Mouse (Mus musculus): ENCODE measurements at regions not wholly inside any gene's neighbourhood (a gene's known extent, or its start where the extent isn't known, plus 50 kb on each side); places are given as distances from the start of the nearest gene placed in this dataset.

- Histone ChIP-seq H3K4me3 (no peak overlapping the region), H3K27ac (replicated peaks) (no peak overlapping the region), H3K9ac (no peak overlapping the region), H3K27me3 (no peaks in the 10 kb centered on the region), H3K36me3 (no peaks in the 10 kb centered on the region), H3K4me1 (replicated peaks) (peaks cover 5% of the 10 kb centered on the region; the same call in 1 of the 2 replicates), H3K4me2 (no peak overlapping the region), H3K9me3 (no peaks in the 10 kb centered on the region)
- no peak for ATAC-seq (ENCODE audit: low read depth)
- WGBS = 86% methylated on average over 8 of the region's 8 CpGs
These were observed 145.4 kb downstream of the Rsl24d1 start for GRCm38 (mm10) chr9:73258640-73259039.

GRCm38 (mm10) chr9:73262711-73263110, 149.5 kb downstream of the Rsl24d1 start:
- H3K9me3 ChIP-seq = no peaks in the 10 kb centered on the region
- no peak overlapping the region for H3K4me2 ChIP-seq
- H3K27me3 ChIP-seq = no peaks in the 10 kb centered on the region
- no peak overlapping the region for H3K27ac ChIP-seq (replicated peaks)
- ATAC-seq (ENCODE audit: low read depth) = 0 out of 2 replicates have a peak, but pooled peaks have one; percentile 63
- H3K4me3 ChIP-seq = no peak overlapping the region
- WGBS = 20% methylated on average over 5 of the region's 5 CpGs
- no peak overlapping the region for H3K9ac ChIP-seq
- H3K4me1 ChIP-seq (replicated peaks) = peaks cover 5% of the 10 kb centered on the region; the same call in 1 of the 2 replicates
- no peaks in the 10 kb centered on the region for H3K36me3 ChIP-seq

- H3K27ac ChIP-seq (replicated peaks) = no peak overlapping the region
- H3K9ac ChIP-seq = no peak overlapping the region
- no peak overlapping the region for H3K4me2 ChIP-seq
- no peaks in the 10 kb centered on the region for H3K27me3 ChIP-seq
- WGBS = 78% methylated on average over 5 of the region's 5 CpGs
- H3K4me3 ChIP-seq = no peak overlapping the region
- no peaks in the 10 kb centered on the region for H3K4me1 ChIP-seq (replicated peaks)
- H3K9me3 ChIP-seq = no peaks in the 10 kb centered on the region
- no peak for ATAC-seq (ENCODE audit: low read depth)
- H3K36me3 ChIP-seq = no peaks in the 10 kb centered on the region
These were observed 157.0 kb downstream of the Rsl24d1 start for GRCm38 (mm10) chr9:73270249-73270648.

GRCm38 (mm10) chr9:73272614-73273013, 159.4 kb downstream of the Rsl24d1 start:
- Histone ChIP-seq H3K4me3 (no peak overlapping the region), H3K27ac (replicated peaks) (no peak overlapping the region), H3K4me1 (replicated peaks) (peaks cover 6% of the 10 kb centered on the region; the same call in 1 of the 2 replicates), H3K9me3 (no peaks in the 10 kb centered on the region), H3K27me3 (no peaks in the 10 kb centered on the region), H3K9ac (no peak overlapping the region), H3K36me3 (no peaks in the 10 kb centered on the region), H3K4me2 (no peak overlapping the region)
- ATAC-seq (ENCODE audit: low read depth) = no peak
- WGBS = 80% methylated on average over 2 of the region's 2 CpGs

GRCm38 (mm10) chr9:73273681-73274080, 160.5 kb downstream of the Rsl24d1 start:
- WGBS = 73% methylated on average over 4 of the region's 4 CpGs
- ATAC-seq (ENCODE audit: low read depth) = no peak
- H3K9me3 ChIP-seq = no peaks in the 10 kb centered on the region

GRCm38 (mm10) chr9:73275671-73276070, 162.4 kb downstream of the Rsl24d1 start:
- Histone ChIP-seq H3K9me3 (no peaks in the 10 kb centered on the region), H3K4me1 (replicated peaks) (peaks cover 6% of the 10 kb centered on the region; the same call in 1 of the 2 replicates), H3K9ac (no peak overlapping the region), H3K4me2 (no peak overlapping the region), H3K4me3 (no peak overlapping the region), H3K36me3 (no peaks in the 10 kb centered on the region), H3K27me3 (no peaks in the 10 kb centered on the region), H3K27ac (replicated peaks) (no peak overlapping the region)
- 49% methylated on average over 2 of the region's 2 CpGs for WGBS
- no peak for ATAC-seq (ENCODE audit: low read depth)

More at GRCm38 (mm10) chr9:73273681-73274080, 160.5 kb downstream of the Rsl24d1 start:
- Histone ChIP-seq H3K4me2 (no peak overlapping the region), H3K4me1 (replicated peaks) (peaks cover 6% of the 10 kb centered on the region; the same call in 1 of the 2 replicates), H3K9ac (no peak overlapping the region), H3K27ac (replicated peaks) (no peak overlapping the region), H3K27me3 (no peaks in the 10 kb centered on the region), H3K4me3 (no peak overlapping the region), H3K36me3 (no peaks in the 10 kb centered on the region)

GRCm38 (mm10) chr9:73295287-73295686, 182.1 kb downstream of the Rsl24d1 start:
- H3K9ac ChIP-seq = no peak overlapping the region
- no peak overlapping the region for H3K4me2 ChIP-seq
- no peaks in the 10 kb centered on the region for H3K36me3 ChIP-seq
- H3K27me3 ChIP-seq = no peaks in the 10 kb centered on the region
- WGBS = 90% methylated on average over 6 of the region's 6 CpGs
- no peaks in the 10 kb centered on the region for H3K4me1 ChIP-seq (replicated peaks)
- no peak for ATAC-seq (ENCODE audit: low read depth)
- no peaks in the 10 kb centered on the region for H3K9me3 ChIP-seq
- no peak overlapping the region for H3K27ac ChIP-seq (replicated peaks)
- H3K4me3 ChIP-seq = no peak overlapping the region

- H3K4me2 ChIP-seq = no peak overlapping the region
- H3K27ac ChIP-seq (replicated peaks) = no peak overlapping the region
- no peak for ATAC-seq (ENCODE audit: low read depth)
- H3K27me3 ChIP-seq = no peaks in the 10 kb centered on the region
- no peaks in the 10 kb centered on the region for H3K9me3 ChIP-seq
- H3K9ac ChIP-seq = no peak overlapping the region
- H3K36me3 ChIP-seq = no peaks in the 10 kb centered on the region
- WGBS = 90% methylated on average over 5 of the region's 5 CpGs
- no peaks in the 10 kb centered on the region for H3K4me1 ChIP-seq (replicated peaks)
- H3K4me3 ChIP-seq = no peak overlapping the region
These were observed 189.1 kb downstream of the Rsl24d1 start for GRCm38 (mm10) chr9:73302156-73302918.

GRCm38 (mm10) chr9:73317048-73317447, 203.8 kb downstream of the Rsl24d1 start:
- no peaks in the 10 kb centered on the region for H3K9me3 ChIP-seq
- H3K27me3 ChIP-seq = no peaks in the 10 kb centered on the region
- WGBS = 76% methylated on average over 1 of the region's 1 CpGs
- no peaks in the 10 kb centered on the region for H3K36me3 ChIP-seq
- H3K27ac ChIP-seq (replicated peaks) = no peak overlapping the region
- no peak overlapping the region for H3K4me3 ChIP-seq
- H3K4me1 ChIP-seq (replicated peaks) = no peaks in the 10 kb centered on the region
- no peak overlapping the region for H3K9ac ChIP-seq
- H3K4me2 ChIP-seq = no peak overlapping the region
- ATAC-seq (ENCODE audit: low read depth) = no peak

GRCm38 (mm10) chr9:73319704-73320307, 206.6 kb downstream of the Rsl24d1 start:
- no peaks in the 10 kb centered on the region for H3K9me3 ChIP-seq
- H3K27ac ChIP-seq (replicated peaks) = no peak overlapping the region
- H3K4me3 ChIP-seq = no peak overlapping the region
- H3K4me2 ChIP-seq = no peak overlapping the region
- 75% methylated on average over 2 of the region's 2 CpGs for WGBS
- no peak overlapping the region for H3K9ac ChIP-seq
- H3K27me3 ChIP-seq = no peaks in the 10 kb centered on the region
- no peaks in the 10 kb centered on the region for H3K36me3 ChIP-seq
- no peaks in the 10 kb centered on the region for H3K4me1 ChIP-seq (replicated peaks)
- no peak for ATAC-seq (ENCODE audit: low read depth)

GRCm38 (mm10) chr9:73331066-73331465, 217.8 kb downstream of the Rsl24d1 start:
- Histone ChIP-seq H3K9me3 (no peaks in the 10 kb centered on the region), H3K4me3 (no peak overlapping the region), H3K27me3 (no peaks in the 10 kb centered on the region), H3K27ac (replicated peaks) (no peak overlapping the region), H3K4me1 (replicated peaks) (no peaks in the 10 kb centered on the region), H3K4me2 (no peak overlapping the region), H3K9ac (no peak overlapping the region), H3K36me3 (no peaks in the 10 kb centered on the region)
- ATAC-seq (ENCODE audit: low read depth) = no peak

GRCm38 (mm10) chr9:73336039-73336438, 222.8 kb downstream of the Rsl24d1 start:
- no peak for ATAC-seq (ENCODE audit: low read depth)
- WGBS = 82% methylated on average over 5 of the region's 5 CpGs
- no peaks in the 10 kb centered on the region for H3K4me1 ChIP-seq (replicated peaks)

More at GRCm38 (mm10) chr9:73336039-73336438, 222.8 kb downstream of the Rsl24d1 start:
- H3K9me3 ChIP-seq = no peaks in the 10 kb centered on the region
- no peak overlapping the region for H3K4me3 ChIP-seq
- H3K9ac ChIP-seq = no peak overlapping the region
- H3K36me3 ChIP-seq = no peaks in the 10 kb centered on the region
- no peak overlapping the region for H3K4me2 ChIP-seq
- no peak overlapping the region for H3K27ac ChIP-seq (replicated peaks)
- no peaks in the 10 kb centered on the region for H3K27me3 ChIP-seq
